Mouse (Mus musculus): ENCODE data around the gene Cchcr1.

The Cchcr1 gene

DNA sequence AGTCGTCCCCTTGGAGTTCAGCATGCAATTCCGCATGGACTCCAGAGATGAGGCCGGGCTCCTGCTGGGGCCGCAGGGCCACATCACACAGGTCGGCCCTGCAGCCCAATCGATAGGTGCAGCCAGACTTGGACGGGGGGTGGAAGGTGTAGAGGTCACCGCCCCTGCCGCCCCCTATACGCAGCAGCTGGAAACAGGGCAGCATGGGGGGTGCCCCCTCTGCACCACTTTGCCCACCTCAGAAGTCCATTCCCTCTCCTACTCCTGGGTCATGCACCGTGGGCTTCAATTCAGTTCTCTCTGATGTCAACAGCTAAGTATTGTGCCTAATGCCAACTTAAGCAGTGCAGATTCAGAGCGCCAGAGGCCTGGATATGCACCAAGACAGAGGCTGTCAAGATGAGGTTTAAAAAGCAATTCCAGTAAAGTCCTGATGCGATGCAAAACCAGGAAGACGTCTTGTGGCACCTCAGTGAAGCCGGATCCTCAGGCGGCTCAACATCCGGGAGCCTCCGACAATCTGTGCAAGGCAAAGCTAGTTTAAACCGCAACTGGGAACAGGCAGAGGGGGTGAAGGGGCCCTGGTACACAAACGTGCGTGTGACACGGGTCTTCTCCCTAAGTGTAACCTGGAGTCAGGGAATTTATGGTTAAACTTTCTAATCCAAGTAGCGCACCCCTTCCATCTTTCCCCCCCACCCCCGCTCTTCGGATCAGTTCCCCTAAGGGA is 824 bp upstream of the Cchcr1 start:
- peak; percentile 34 for DNase-seq

DNA sequence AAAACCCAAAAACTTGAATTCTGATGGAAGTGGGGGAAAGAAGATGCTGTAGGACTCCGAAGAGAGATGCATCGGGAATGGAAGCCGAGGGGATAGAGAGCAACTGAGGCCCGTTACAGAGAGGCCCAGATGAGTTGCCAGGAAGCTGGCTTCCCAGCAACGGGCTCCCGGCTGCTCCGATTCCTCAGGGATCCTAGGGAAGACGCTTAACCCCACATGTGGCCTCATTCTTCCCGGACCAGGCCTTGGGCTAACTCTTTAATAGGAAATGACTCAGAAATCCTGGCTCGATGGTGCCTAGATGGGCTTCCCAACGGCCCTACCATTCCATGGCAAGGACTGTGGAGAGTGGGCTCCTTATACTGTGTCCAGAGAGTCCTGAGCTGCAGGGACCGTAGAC is 626 bp downstream of the Cchcr1 start:
- peak; percentile 14 for DNase-seq

DNA sequence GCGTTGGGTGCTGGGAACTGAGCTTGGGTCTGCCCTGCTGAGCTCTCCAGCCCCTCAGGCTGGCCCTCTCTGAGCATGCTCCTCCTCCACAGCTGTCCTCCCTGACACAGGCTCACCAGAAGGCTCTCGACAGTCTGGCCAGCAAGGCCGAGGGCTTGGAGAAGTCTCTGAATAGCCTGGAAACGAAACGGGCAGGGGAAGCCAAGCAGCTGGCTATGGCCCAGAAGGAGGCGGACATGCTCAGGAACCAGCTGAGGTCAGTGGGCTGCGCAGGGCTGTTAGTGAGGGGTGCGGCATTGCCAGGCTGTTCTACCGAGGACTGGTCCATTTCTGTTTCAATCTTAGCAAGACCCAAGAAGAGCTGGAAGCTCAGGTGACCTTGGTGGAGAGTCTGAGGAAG is 7.5 kb downstream of the Cchcr1 start:
- no peak for DNase-seq

DNA sequence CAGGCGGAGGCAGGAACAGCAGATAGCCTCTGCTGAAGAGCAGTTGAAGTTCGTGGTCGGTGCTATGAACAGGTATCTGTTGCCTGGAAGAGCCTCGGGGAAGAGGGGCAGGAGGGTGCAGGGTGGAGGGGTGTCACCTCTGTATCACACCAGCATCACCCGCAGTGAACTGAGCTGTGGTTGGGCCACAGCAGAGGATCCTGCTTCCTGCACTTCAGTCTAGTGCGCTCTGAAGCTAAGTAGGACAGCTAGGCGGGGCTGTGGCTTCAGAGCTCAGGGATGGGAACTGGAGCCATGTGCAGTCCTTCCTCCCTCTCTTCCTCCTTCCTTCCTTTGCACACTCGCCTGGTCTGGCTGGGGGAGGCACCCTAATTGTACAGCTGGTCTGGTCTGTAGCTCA is 9.7 kb downstream of the Cchcr1 start:
- no peak for DNase-seq

DNA sequence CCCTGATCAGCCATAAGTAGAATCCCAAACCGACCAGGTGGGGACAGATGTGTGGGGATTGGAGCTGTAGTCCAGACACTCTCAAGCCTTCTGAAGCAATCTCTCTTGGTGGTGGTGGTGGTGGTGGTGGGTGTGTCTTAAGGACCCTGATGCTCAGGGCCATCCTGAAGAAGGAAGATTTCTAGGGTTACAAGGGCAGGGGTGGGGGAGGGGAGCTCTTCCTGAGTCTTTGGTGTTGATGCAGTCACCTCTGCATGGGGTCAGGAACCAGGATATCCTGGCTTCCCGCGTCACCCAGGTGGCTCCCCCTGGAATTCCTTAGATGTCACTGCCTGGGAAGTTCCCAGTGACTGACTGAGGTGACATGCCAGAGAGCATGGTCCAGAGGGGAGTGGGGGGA is 15.5 kb downstream of the Cchcr1 start:
- no peak for DNase-seq

DNA sequence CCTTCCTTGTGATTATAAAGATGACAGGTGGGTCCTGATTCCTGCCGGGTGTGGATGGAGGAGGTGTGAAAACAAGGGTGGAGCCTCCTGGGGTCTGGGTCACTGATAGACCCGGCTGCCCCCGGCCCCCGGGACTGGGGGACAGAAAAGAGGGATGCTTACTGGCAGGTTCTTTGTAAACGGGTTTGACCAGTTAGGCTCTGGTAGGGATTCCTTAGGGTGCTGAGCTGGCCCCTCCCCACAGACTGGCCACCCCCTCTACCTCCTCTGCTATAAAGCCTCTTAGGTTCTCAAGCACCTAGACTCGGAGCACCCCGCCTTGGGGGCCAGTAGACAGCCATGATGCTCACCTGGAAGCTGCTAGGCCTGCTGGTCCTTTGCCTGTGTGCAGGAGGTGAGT is 16.0 kb downstream of the Cchcr1 start, which contains the start of gene Psors1c2:
TSS of gene Psors1c2 (plus strand) at position 301 of the 400 bp plus-strand sequence.
- no peak for DNase-seq

DNA sequence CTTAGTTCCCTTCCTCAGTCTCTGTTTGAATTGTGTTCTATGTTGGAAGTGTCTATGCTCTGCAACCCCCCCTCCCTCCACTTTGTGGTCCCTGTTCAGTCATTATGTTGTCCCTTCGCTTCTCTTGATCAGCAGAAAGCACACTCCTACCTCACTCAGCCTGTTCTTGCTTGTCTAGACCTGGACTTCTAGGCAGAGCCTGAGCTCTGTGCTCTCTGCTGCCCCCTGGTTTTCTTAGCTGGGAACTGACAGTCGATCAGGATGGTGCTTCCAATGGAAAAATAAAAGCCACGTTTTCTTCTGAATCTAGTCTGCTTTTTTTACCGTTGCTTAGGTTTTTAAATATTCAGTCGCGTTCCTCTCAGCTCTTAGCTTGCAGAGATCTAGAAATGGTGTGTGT is 17.4 kb downstream of the Cchcr1 start:
- peak; percentile 82 for DNase-seq

DNA sequence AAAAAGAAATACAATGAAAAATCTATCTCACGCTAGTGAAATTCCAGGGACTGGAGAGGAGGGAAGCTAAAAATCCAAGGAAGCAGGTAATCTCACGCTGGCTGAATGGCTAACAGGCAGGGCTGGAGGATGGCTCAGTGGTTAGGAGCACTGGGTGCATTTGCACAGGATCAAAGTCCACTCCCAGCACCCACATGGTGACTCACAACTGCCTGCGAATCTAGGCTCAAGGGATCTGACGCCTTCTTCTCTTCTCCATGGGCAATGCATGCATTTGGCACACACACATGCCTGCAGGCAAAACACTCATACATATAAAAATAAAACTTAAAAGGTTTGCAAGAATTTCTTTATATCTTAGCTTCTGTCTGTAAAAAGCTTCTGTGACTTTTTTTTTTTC is 20.5 kb downstream of the Cchcr1 start:
- no peak for DNase-seq

DNA sequence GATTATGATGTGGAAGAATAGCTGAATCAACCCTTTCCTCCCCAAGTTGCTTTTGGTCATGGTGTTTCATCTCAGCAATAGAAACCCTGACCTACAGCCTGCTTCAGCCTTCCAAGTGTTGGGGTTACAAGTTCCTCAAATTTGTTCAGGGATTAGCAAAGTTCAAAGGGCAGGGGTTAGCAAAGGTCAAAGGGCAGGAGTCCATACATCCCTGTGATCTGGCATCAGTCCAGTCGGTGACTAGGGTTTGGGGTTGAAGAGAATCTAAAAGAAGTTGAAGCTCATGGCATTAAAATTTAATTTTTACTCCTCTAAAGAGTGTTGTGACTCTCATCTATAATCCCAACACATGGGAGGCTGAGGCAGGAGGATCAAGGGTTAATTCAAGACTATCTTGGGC is 21.6 kb downstream of the Cchcr1 start:
- no peak for DNase-seq

DNA sequence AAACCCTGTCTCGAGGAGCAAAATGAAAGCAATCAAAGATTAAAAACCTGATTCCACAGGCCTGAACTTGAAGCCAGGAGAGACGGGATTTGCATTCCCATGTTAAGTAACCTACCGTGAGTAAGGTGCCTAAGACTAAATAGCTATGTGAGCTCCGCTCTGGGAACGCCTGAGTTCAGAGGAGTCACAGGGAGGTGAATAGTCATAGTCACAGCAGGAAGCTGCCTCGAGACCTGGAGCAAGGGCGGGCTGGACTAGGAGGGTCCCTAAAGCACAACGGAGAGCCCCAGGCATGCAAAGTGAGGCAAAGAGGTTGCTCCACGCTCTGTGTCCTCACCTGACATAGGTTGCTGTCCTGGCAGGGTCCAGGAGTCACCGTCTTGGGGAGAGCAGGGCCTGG is 22.6 kb downstream of the Cchcr1 start:
- no peak for DNase-seq

DNA sequence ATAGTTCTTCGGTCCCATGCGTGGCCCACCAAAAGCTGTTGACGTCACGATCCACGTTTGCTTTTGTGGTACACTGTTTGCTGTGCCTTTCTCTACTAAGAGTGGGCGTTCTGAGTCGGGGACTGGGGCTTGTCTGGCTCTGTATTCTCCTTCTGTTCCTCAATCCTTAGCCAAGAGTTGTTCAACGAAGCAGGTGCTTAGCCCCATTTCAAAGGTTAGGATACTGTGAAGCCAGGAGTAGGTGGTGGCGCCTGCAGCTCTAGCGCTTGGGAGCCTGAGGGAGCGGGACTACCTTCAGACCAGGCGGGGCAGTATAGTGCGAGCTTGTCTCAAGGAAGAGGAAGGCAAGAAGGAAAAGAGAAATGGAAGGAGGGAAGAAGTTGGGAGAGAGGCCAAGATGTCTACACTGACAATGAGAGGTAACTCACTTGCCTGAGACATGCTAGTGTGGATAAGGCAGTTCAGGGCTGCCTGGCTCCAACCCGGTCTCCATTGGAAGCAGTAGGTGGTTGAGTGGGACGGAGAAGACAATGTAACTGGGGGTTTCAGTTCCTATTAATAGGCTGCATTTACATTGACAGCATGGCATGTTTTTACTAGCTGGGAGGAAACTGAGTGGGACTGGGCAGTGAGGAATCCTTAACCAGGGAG is 26.0 kb downstream of the Cchcr1 start:
- DNase-seq, result no peak

DNA sequence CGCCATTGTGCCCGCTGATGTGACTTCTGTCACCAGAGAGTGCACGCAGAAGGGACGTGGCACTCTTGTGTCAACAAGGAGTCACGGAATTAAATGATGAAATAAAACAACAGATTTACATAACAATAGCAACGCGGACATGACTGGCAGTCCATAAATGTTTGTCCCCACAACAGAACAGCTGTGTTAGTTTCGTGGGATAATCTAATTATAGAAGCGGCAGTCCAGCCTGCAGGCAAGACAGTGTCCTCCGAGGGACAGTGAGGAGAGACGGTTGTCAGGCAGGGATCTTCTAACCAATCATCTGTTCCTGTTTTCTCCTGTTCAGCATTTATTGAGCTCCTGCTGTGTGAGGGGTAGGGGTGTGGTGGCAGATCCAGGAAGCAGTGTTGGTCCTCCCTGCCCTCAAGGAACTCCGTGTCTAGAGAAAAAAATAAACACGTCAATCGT is 26.5 kb downstream of the Cchcr1 start:
- DNase-seq, result no peak

DNA sequence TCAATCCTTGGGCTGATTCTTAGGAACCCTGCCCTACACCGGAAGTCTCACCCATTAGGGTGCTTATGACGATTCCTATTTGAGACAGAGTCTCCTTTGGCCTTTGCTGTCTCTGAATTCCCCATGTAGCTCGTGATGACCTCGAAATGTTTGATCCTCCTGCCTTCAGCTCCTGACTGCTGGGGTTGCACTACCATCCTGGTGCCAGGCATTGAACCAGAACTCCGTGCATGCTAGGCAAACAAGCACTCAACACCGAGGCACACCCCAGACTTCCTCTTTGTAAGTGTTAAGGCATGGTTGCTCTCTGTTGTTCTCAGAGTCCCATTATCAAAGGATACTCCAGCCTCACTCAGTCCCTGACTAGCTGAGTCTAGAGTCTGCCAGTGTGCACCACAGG is 27.1 kb downstream of the Cchcr1 start:
- DNase-seq, result no peak

DNA sequence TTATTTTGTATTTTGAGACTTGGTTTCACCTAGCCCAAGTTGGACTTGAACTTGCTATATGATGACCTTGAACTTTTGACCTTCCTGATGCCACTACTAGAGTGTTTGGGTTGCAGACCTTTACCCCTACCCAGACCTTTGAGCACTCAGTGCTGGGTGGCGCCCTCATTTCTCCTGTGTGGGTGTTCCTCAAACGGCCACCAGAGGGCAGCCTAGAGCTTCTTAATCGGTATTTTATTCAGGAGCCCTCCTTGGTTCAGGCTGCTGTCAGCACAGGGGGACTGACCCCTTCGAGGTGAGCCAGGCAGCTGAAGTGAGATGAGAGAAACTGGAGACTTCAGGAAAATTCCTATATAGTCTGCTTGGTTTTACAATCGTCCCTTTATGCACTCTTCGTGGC is 27.8 kb downstream of the Cchcr1 start:
- DNase-seq, result peak; percentile 68

DNA sequence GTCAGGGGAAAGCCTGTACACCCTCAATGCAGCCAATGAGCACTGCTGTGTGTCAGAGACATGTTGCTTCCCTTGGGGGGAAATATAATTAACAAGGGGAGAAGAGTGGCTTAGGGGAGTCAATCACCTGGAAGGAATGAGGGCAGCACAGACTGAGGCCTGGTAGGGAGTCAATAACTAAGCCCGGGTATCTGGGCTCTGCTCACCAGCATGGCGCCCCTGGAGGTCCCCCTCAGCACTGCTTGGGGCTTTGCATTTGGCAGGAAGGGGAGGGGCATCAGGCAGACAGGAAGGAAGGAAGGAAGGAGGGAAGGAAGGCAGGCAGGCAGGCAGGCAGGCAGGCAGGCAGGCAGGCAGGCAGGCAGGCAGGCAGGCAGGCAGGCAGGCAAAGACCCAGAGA is 30.6 kb downstream of the Cchcr1 start:
- DNase-seq, result no peak

DNA sequence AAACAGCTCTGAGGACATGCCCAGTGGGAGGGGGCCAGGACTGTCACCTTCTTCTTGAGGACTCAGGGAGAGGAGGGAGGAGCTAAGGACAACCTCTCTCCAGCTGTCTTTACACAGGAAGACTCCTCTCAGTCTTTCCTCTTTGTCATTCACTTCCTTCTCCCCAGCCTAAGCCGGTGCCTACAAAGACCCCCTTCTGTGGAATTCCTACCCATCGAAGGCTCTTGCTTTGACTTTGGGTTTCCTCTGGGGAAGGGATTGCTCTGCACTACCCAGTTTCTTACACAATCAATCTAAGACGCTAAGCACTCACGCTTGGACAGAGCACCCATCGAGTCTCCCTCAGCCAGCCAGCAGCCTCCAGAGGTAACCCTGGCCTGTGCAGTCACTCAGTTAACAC is 31.7 kb downstream of the Cchcr1 start:
- no peak for DNase-seq

DNA sequence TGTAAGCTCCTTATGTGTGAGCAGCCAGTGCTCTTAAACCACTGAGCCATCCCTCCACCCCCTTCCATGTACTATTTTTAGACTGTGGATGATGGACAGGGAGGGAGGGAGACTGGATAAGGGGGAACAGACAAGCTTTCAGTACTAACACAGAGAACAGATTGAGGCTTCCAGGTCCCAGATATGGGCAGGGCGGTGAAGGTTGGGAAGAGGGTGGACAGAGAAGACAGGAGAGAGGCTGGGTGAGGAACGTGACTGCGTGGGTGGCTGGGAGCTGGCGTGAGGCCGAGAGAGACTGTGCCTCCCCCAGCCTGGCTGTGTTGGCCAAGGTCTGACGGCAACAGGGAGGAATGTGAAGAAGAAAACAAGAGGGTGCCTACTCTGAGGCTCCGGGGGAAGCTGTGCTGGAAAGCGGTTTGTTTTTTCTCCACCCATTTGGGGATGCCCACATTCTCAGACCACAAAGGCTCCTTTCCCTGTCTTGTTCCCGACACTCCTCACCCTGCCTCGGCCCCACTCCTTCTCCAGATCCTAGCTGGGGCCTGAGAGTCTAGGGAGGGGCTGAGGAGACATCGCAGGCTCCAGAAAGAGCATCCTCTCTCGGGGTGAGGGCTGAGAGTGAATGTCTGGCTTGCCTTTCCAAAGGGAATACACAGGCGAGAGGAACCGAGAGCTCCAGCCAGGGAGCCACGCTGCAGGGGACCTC is 32.7 kb downstream of the Cchcr1 start:
- DNase-seq, result peak; percentile 49

DNA sequence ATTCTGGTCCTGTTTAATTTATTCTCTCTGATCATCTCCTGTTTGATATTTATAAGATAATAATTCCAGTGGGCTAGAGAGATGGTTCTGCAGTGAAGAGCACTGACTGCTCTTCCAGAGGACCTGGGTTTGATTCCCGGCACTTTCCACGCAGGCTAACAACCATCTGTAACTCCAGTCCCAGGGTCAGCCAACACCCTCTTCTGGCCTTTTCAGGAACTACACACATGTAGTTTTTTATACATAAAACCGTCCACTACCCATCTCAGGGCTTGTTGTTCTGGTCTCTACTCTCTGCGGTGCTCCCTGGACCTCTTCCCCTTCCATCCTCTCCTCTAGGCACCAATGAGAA is 33.2 kb downstream of the Cchcr1 start:
- DNase-seq, result no peak

DNA sequence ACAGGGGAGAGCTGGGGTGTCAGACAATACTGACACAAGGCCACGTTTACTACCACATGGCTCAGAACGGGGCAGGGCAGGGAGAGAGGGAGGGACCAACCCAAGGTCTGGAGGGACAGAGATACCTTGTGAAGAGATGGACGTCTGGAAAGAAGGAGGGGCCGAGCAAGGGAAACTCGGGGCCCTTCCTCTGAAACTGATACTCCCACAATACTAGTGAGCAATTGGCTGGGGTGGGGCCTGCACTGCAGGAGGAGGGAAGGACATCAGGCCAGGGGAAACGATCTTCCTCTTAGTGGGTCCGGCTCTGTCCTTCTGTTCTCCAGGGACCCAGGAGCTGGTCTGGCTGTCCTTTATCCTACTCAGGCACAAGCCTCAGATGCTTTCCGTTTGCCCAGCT is 34.0 kb downstream of the Cchcr1 start:
- no peak for DNase-seq

DNA sequence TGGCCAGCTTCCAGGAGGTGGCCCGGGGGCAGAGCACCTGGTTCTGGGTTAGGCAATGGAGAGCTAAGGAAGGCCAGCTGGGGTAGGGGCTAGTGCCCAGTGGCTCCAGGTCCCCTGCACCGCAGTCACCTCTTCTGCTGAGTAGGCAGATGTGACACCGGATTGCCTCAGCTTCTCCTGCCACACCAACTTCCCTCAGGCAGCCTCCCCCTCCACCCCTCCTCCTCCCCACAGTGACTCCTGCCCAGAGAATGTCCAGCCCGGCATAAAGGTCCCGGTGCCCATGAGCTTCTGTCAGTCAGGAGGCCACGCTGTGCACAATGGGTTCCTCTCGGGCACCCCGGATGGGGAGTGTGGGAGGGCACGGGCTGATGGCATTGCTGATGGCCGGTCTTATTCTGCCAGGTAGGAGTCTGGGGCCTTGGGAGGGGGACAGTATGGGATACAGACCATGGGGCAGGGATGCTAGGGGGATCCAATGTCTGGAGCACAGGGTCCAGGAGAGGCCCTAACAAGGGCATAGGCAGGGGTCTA is 35.0 kb downstream of the Cchcr1 start, which contains the start of gene Cdsn:
TSS of gene Cdsn (plus strand) at position 248 of the 534 bp plus-strand sequence.
- DNase-seq, result no peak

DNA sequence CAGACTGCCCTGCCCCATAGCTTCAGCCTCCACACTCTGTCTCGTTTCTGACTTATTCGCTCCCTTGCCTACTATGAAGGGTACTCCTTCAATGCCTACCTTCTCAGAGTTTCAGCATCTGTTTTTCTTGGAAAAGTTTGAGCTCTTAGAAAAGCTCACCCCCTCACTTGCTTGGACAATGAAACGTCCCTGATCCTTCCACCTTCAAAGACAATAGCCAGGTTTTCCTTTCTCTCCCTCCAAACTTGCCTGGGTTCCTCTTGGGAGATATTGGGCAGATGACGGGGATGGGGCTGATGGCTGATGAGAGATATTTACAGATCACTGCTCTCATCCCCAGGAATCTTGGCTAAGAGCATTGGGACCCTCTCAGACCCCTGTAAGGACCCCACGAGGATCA is 37.4 kb downstream of the Cchcr1 start:
- DNase-seq, result no peak

DNA sequence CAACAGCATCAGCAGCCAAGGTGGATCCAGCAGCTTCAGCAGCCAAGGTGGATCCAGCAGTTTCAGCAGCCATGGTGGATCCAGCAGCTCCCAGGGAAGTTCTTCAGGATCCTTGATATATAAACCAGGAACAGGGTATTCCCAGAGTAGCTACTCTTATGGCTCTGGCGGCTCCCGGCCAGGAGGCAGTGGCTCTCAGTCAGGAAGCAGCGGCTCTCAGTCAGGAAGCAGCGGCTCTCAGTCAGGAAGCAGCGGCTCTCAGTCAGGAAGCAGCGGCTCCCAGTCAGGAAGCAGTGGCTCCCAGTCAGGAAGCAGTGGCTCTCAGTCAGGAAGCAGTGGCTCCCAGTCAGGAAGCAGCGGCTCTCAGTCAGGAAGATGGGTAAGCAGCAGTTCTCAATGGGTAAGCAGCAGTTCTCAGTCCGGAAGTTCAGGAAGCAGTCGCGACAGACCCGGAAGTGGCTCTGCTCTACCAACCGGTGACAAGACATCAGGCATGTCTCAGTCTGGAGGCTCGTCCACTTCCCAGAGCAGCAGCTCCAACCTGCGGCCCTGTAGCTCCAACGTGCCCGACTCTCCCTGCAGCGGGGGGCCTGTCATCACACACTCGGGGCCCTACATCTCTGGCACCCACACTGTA is 38.0 kb downstream of the Cchcr1 start:
- DNase-seq, result no peak

DNA sequence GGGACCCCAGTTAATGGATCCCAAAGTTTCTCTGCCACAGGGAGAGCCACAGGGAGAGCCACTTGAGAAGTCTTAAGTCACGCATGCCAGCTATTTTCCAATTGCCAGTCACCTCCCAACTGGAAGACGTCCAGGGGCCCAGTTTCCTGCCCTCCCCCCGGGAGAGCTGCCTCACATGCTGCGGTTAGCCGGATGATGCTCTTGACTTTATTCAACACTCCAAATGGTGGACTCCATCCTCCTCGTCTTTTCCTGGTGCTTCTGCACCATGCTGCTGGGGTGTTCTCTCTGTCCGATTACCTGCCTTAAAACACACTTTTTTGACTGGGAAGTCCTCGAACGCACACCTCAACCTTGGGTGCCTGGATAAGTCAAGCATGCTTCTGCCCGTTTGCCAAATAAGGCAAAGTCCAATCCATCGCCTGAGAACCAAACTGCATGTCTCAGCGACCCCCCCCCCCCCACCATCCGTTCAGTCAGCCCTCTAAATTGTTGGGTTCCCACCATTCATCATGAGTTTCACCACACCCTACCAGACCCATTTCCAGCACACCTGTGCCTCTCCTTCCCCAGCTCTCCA is 39.4 kb downstream of the Cchcr1 start:
- DNase-seq, result peak; percentile 72

Measured in kidney, adult 9 months (tissue).